Mouse (Mus musculus) liver, postnatal 0 days (tissue): ENCODE measurements around the gene Bad. TPM values are rescaled to one million over a fixed set of nuclear protein-coding genes. Genes with fewer than 3 reads are reported as not detected.

ENCODE experiments used
- ATAC-seq: fragments of 200-750 bp; cut with Nextera tagmentation; 2 replicates; pipeline ENCODE4 v1.8.0; 2017; ENCODE audit warnings: mild to moderate bottlenecking, moderate library complexity
- DNase-seq: peaks from one replicate; pipeline ENCODE4 v3.0.0-alpha.2; 2016
- H3K27ac ChIP-seq: fragments of 300-500 bp; sonication (generic); 2 replicates; pipeline ENCODE4 v1.5.1; 2014; ENCODE audit warnings: antibody characterized with exemption, moderate library complexity, mild to moderate bottlenecking, low read depth
- H3K27me3 ChIP-seq: fragments of 300-500 bp; sonication (generic); 2 replicates; pipeline ENCODE4 v1.6.1; 2014; ENCODE audit warnings: low read length, control low read depth, mixed read lengths; ENCODE audit not compliant: insufficient read depth
- H3K36me3 ChIP-seq: fragments of 300-500 bp; sonication (generic); replicated peaks from 2 replicates; pipeline ENCODE4 v1.6.1; 2014; ENCODE audit warnings: mild to moderate bottlenecking, control low read depth, low read length, moderate library complexity, mixed read lengths; ENCODE audit not compliant: insufficient read depth
- H3K4me1 ChIP-seq: fragments of 300-500 bp; sonication (generic); 2 replicates; pipeline ENCODE4 v1.6.1; 2014; ENCODE audit warnings: antibody characterized with exemption, mild to moderate bottlenecking, control low read depth; ENCODE audit not compliant: insufficient read depth
- H3K4me2 ChIP-seq: fragments of 300-500 bp; sonication (generic); 2 replicates; pipeline ENCODE4 v1.6.1; 2014; ENCODE audit warnings: low read depth, mild to moderate bottlenecking, low read length, moderate library complexity, mixed read lengths
- H3K4me3 ChIP-seq: fragments of 300-500 bp; sonication (generic); 2 replicates; pipeline ENCODE4 v1.5.1; 2014; ENCODE audit warnings: low read depth, low read length
- H3K9ac ChIP-seq: fragments of 300-500 bp; sonication (generic); replicated peaks from 2 replicates; pipeline ENCODE4 v1.6.1; 2014; ENCODE audit warnings: mild to moderate bottlenecking, moderate library complexity
- H3K9me3 ChIP-seq: fragments of 300-500 bp; sonication (generic); 2 replicates; pipeline ENCODE4 v1.6.1; 2016; ENCODE audit warnings: mild to moderate bottlenecking, control low read depth, low read length, mixed read lengths
- CTCF ChIP-seq: sonication (generic); IDR thresholded peaks from 2 replicates; pipeline ENCODE4 v1.5.1; 2016; ENCODE audit warnings: antibody characterized with exemption, low read depth
- EP300 ChIP-seq: IDR thresholded peaks from 2 replicates; pipeline ENCODE4 v1.6.1; 2016; ENCODE audit warnings: antibody characterized with exemption, low read depth, mild to moderate bottlenecking
- WGBS: fragments of 180-500 bp; shearing (Covaris S2); extraction: QIAGEN DNeasy Blood & Tissue Kit; methylation state at CpG from one replicate; pipeline ENCODE4 v1.1.7; 2014; ENCODE audit not compliant: insufficient replicate concordance; 5-methylcytosine and 5-hydroxymethylcytosine counted together
- polyA plus RNA-seq: library from polyadenylated mRNA; unstranded; fragments of >200 nt; fragmentation: Nextera tagmentation; extraction: Ambion mirVana; gene quantifications from 2 replicates; pipeline ENCODE4 v1.2.1, GENCODE M21; 2015

Gene Bad
- polyA plus RNA-seq, 1 experiment from 2014 or later: 30.6 TPM

DNA sequence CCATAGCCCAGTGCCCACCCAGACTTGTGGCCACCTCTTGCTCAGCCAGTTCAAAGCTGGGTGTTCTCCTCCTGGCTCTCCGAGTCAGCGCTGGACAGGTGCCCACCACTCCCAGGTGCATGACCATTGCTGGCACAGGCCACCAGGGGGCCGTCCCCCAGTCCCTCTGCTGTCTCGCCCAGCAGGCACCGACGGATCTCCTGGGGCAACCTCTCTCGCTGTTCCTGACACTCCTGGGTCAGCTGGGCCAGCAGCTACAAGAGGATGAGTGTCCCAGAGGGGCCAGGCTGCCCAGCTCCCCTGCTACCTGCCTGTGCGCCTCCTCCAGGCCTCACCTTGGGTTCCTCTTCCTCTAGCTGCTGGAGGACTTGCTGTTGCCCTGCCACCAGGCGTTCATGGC lies 12.4 kb downstream of the Bad start:
- 76% methylated on average over 9 of the region's 9 CpGs for WGBS
- no peak overlapping the region for H3K4me2 ChIP-seq
- H3K4me1 ChIP-seq: peaks cover 21% of the 10 kb centered on the region
- H3K27me3 ChIP-seq: no peaks in the 10 kb centered on the region
- no peak overlapping the region for H3K9ac ChIP-seq
- H3K4me3 ChIP-seq: no peak overlapping the region
- peaks cover 21% of the 10 kb centered on the region for H3K36me3 ChIP-seq
- H3K27ac ChIP-seq: no peak overlapping the region
- DNase-seq (peak; percentile 58), ATAC-seq (no peak)
- TF ChIP-seq EP300 (no peak), CTCF (peak; percentile 68)
- no peaks in the 10 kb centered on the region for H3K9me3 ChIP-seq

DNA sequence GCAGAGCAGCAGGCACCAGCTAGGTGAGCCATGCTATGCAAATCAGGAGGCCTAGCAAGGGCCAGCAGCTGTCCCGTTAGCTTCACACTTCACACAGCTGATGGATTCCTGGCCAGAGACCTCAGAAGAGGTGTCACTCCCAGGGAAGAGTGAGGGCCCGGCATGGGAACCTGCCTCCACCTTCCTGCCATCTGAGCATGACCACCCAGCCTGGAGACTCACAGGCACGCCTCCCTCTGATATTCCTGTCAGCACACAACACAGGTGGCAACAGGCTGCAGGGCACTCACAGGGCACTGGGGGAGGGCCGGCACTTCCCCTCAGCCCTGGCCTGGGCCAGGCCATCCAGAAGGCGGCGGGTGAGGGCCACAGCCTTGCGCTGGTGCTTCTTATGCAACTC lies 13.8 kb downstream of the Bad start:
- Histone ChIP-seq H3K9me3 (no peaks in the 10 kb centered on the region), H3K4me3 (no peak overlapping the region), H3K27ac (no peak overlapping the region), H3K4me2 (no peak overlapping the region), H3K36me3 (peaks cover 30% of the 10 kb centered on the region), H3K27me3 (no peaks in the 10 kb centered on the region), H3K4me1 (peaks cover 16% of the 10 kb centered on the region), H3K9ac (no peak overlapping the region)
- TF ChIP-seq CTCF (peak; percentile 7; the same call in 1 of the 2 replicates), EP300 (no peak)
- DNase-seq (peak; percentile 31), ATAC-seq (no peak)
- 78% methylated on average over 6 of the region's 7 CpGs for WGBS

DNA sequence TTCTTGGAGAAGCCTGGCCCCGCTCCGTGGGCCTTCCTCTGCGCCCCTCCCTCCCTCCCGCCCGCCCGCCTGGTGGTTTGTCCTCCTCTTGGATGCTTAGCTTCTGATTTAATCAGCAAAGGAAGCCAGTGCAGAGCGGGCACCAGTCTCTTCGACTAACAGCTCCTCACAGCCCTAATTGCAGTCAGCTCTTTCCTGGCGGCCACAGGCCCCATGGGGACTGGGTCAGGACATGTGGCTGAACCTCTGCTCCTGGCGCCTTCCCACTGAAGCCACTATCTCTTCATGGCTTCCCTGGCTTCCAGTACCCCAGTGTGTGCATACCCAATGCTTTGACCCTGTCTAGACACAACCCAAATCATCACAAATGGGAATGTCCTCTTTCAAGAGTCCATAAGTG lies 14.8 kb downstream of the Bad start:
- Histone ChIP-seq H3K27me3 (no peaks in the 10 kb centered on the region), H3K9ac (no peak overlapping the region), H3K4me3 (no peak overlapping the region), H3K4me1 (peaks cover 12% of the 10 kb centered on the region), H3K9me3 (no peaks in the 10 kb centered on the region), H3K27ac (no peak overlapping the region), H3K4me2 (no peak overlapping the region), H3K36me3 (peaks cover 30% of the 10 kb centered on the region)
- no peak for ATAC-seq
- no peak for TF ChIP-seq CTCF
- no peak for TF ChIP-seq EP300
- DNase-seq: no peak
- WGBS: 84% methylated on average over 10 of the region's 10 CpGs

DNA sequence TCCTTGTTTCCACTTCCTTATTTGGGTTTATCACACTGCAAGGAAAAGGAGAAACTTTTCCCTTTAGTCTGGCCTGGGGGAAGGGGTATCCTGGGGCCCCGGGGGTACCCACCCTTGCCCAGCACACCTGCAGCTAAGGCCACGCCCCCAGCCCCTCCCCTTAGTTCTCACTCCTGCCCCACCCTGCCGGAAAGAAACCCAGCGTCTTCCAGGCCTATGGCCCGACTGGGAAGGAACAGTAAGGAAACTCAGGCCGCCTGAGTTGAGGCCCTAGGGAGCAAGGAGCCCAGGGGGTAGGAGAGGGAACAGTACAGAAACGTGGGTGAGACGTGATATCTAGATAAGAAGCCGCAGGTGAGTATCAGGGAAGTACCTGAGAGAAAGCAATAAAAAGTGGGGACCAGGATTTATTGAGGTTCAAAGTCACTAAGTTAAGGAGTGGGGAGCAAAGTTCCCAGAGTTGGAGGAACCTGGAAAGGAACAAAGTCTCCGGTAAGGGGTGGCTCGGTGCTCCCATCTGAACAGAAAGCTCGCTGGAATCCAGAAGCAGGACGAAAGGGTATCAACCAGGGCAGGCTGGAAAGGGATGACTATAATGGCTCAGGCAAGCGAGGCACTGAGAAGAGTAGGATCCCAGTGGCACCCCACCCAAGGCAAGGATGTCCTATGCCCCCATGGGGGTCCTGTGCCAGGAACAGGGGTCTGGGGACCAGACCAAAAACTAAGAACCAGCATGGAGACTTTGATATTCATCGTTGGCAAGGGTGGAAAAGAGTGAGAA lies 27.0 kb downstream of the Bad start:
- Histone ChIP-seq H3K27ac (no peak overlapping the region), H3K36me3 (peaks cover 15% of the 10 kb centered on the region), H3K27me3 (no peaks in the 10 kb centered on the region), H3K4me2 (peak overlapping the region; percentile 80), H3K4me3 (peak overlapping the region; percentile 62), H3K9ac (peak overlapping the region; percentile 69), H3K4me1 (peaks cover 26% of the 10 kb centered on the region), H3K9me3 (no peaks in the 10 kb centered on the region)
- no peak for ATAC-seq
- DNase-seq: peak; percentile 52
- TF ChIP-seq CTCF (no peak), EP300 (no peak)
- 10% methylated on average over 15 of the region's 15 CpGs for WGBS

DNA sequence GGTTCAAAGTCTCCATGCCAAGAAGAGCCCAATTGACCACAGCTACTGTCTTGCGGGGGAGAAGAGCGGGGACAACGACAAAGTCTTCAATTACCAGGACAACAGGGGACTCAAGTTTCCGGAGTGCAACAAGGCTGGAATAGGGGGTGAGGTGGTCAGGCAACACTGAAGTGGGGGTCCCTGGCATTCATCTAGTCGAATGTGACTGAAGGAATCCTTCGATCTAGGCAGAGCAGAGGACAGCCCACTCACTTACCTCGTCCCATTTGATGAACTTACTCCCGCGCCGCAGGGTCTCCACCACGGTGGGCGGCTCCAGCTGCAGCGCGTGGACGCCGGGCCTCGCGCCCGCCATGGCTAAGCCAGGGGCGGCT lies 27.6 kb downstream of the Bad start:
- Histone ChIP-seq H3K9ac (peak overlapping the region; percentile 69), H3K4me1 (peaks cover 31% of the 10 kb centered on the region), H3K9me3 (no peaks in the 10 kb centered on the region), H3K4me3 (peak overlapping the region; percentile 62), H3K27me3 (no peaks in the 10 kb centered on the region), H3K36me3 (peaks cover 14% of the 10 kb centered on the region), H3K27ac (no peak overlapping the region), H3K4me2 (peak overlapping the region; percentile 80)
- no peak for TF ChIP-seq EP300
- TF ChIP-seq CTCF: no peak
- DNase-seq (no peak), ATAC-seq (no peak)
- WGBS: under 1% methylated on average over 20 of the region's 20 CpGs

DNA sequence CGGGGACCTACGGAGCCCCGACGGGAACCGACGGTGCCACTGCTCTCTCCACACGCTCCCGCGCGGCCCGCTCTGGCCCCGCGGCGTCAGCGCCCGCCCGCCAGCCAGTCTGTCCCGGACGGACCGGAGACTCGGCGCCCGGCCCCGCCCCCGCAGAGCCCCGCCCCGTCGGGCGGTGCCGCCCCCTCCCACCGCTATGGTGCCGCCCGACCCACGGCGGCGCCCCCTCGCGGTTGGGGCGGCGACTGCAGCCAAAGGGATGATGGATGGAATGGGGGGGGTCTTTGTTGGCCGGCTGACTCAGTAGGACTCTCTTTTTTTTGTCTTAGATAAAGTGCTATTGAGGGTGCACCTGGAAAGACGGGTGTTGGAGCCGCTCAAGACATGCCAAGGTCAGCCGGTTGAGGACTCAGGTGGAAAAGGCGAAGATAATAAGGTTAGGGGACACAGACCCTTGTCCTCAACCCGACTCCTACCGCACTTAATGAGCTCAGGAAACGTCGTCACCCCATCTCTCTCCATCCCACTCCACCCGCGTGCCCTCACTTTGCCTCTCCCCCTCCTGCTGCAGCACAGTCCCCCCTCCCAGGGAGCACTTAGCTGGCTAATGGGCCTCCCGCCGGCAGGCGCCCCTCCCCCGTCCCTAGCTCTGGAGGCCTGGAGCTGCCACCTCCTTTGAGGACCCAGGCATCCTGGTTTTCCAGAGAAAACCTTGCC lies 28.2 kb downstream of the Bad start:
- peak; percentile 75 for ATAC-seq

More for the DNA sequence above, 28.2 kb downstream of the Bad start:
- H3K9ac ChIP-seq: peak overlapping the region; percentile 69
- H3K4me3 ChIP-seq: peak overlapping the region; percentile 62
- H3K27me3 ChIP-seq: no peaks in the 10 kb centered on the region
- WGBS: 1% methylated on average over 44 of the region's 55 CpGs
- H3K4me1 ChIP-seq: peaks cover 31% of the 10 kb centered on the region
- H3K9me3 ChIP-seq: no peaks in the 10 kb centered on the region
- peak; percentile 89 for DNase-seq
- peak overlapping the region; percentile 80 for H3K4me2 ChIP-seq
- H3K27ac ChIP-seq: no peak overlapping the region
- TF ChIP-seq EP300 (no peak), CTCF (peak; percentile 79)
- H3K36me3 ChIP-seq: peaks cover 9% of the 10 kb centered on the region
